Mouse (Mus musculus): ENCODE results near the gene Gpbar1. TPM values are rescaled to one million over a fixed set of nuclear protein-coding genes. Genes with fewer than 3 reads are reported as not detected.
"Not testable (repeated sequence)": the region's sequence is repeated elsewhere in the genome, so short reads cannot be mapped to it uniquely, and the experiment has no call there.

Gpbar1 gene
- total RNA-seq, 2 experiments from 2014 or later = 0.24 TPM; not detected in 1

GRCm38 (mm10) chr1:74296477-74296876 is 18.1 kb downstream of the Gpbar1 start:
- DNase-seq = no peak

- peak; percentile 79 for DNase-seq
These were observed 18.9 kb downstream of the Gpbar1 start for GRCm38 (mm10) chr1:74297269-74297668.

GRCm38 (mm10) chr1:74298157-74298750 is 19.9 kb downstream of the Gpbar1 start:
- DNase-seq = no peak

DNA sequence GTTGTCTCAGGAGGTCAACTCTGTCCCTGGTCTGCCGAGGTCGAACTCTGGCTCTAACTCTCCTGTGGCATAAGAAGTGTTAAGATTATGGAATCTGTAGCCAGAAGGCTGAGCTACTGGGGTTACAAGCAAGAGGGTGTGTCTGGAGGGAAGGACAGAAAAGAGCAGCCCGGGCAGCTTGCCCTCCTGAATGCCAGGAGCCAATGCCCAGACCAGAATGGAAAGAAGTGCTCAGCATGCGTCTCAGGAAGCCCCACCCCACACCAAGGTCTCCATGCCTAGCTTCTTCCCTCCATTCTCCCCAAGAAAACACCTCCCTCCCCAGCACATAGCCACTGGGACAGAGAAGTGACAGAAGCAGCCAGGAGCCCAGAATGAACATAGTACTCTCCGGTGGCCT is 20.6 kb downstream of the Gpbar1 start:
- peak; percentile 72 for DNase-seq

GRCm38 (mm10) chr1:74300347-74301110 is 22.2 kb downstream of the Gpbar1 start:
- no peak for DNase-seq

DNA sequence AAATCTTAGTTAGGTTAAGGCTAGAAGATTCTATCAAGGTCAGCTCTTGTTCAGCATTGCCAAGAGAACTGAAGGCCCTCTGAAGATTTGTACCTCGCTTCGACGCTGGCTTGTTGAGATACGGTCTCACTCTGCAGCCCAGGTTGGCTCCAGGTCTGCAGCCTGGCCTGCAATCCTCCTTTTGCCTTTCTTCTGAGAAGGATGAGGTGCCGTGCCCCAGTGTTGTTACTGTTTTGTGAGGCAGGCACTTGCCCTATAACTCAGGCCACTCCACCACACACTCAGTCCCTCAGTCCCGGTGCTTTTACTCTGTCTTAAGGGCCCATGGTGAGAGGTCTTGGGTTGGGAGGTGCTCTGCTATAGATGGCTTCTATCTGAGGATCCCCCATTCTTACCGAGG is 23.9 kb downstream of the Gpbar1 start:
- no peak for DNase-seq

GRCm38 (mm10) chr1:74302835-74303234 is 24.5 kb downstream of the Gpbar1 start:
- no peak for DNase-seq

GRCm38 (mm10) chr1:74303509-74304338 is 25.4 kb downstream of the Gpbar1 start:
- DNase-seq = peak; percentile 89

GRCm38 (mm10) chr1:74304339-74304790 is 26.0 kb downstream of the Gpbar1 start:
- no peak for DNase-seq

GRCm38 (mm10) chr1:74304946-74305345 is 26.6 kb downstream of the Gpbar1 start:
- no peak for DNase-seq

DNA sequence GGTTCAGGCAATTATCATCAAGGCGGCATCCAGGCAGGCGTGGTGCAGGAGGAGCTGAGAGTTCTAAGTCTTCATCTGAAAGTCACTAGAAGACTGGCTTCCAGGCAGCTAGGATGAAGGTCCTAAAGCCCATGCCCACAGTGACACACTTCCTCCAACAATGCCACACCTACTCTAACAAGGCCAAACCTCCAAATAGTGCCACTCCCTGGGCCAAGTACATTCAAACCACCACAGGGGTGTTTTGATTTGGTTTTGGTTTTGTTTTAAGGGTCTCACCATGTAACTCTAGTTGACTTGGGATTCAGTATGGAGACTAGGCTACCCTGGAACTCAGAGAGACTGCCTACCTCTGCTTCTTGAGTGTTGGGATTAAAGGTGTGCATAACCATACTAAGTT is 27.2 kb downstream of the Gpbar1 start, which contains the start of gene Tmbim1:
TSS of gene Tmbim1 (minus strand) at position 101 of the 400 bp plus-strand sequence.
- DNase-seq = no peak

DNA sequence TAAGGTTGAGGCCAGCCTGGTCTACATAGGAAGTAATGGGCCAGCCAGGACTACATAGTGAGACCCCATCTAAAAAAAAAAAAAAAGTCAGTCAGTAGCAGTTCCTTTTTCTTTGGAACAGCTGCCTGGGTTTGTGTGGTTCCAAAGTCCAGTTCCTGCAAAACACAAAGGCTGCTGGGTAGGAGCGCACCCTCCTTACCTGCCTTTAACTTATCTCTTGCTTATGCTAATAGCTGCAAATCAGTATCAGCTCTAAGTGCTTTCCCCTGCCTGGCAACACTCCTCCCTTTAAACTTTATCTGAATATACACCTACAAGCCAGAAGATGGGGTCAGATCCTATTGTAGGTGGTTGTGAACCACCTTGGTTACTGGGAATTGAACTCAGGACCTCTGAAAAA is 28.8 kb downstream of the Gpbar1 start:
- DNase-seq = no peak

- no peak for DNase-seq
These were observed 29.9 kb downstream of the Gpbar1 start for GRCm38 (mm10) chr1:74308001-74308964.

- DNase-seq = no peak
These were observed 31.4 kb downstream of the Gpbar1 start for GRCm38 (mm10) chr1:74309767-74310166.

DNA sequence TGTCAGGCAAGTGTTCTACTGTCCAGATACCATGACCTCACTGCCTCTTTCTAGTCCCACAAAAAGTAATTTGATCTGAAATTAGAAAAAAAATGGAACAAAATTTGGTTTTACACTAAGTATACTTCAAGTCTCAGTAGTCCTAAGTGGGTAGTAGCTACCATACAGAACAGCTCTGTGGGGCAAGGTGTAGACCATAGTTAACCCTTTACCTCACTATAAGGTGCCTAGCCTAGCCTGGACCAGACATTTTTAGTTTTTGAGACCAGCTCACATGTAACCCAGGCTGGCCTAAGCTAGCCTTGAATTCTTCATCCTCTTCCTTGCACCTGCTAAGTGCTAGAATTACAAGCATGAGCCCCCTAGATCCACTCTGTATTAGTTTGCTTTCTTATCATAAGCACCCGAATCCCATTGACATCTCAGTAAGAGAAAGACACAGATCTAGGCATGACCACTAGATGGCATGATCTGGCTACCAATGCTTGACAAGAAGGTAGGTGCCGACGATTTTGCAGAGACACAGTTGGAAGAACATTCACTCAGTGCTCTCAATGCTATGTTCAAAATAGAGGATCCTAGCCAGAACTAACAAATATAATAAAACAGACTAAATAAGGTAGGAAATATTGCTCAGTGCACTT is 34.8 kb downstream of the Gpbar1 start:
- peak; percentile 74 for DNase-seq

DNA sequence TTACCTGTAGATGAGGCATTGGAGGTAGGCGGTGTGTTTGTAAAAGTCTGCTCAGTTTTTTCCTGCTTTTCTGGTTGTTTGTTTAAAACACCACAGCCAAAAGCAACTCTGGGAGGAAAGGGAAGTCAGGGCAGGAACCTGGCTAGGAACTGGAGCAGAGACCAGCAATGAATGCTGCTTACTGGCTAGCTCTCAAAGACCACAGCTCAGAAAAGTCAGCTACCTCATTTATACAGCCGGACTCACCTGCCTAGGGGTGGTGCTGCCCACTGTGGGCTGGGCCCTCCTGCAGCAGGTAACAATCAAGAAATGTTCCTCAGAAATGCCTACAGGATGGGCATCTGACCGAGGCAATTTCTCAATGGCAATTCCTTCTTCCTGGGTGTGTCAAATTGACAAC is 36.4 kb downstream of the Gpbar1 start:
- no peak for DNase-seq

- DNase-seq = no peak
These were observed 37.9 kb downstream of the Gpbar1 start for GRCm38 (mm10) chr1:74316114-74316827.

- DNase-seq = no peak
These were observed 40.4 kb downstream of the Gpbar1 start for GRCm38 (mm10) chr1:74318711-74319110.

DNA sequence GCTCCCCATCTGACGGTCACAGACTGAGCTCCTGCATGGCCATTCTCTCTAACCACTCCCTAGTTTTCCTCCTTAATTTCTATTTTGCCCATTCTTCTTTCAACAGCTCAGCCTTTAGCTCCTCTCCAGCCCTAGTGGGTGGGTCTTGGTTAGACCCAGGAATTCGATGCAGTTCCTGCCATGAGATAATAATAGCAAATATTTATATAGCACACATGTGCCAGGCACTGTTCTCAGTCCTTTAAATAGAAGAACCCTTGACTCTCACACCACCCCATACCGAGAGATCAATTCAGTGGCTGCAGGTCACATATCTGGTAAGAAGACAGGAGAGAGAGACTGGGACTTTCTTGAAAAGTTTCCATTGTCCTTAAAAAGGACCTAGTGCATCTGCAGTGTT is 43.0 kb downstream of the Gpbar1 start:
- DNase-seq = no peak

DNA sequence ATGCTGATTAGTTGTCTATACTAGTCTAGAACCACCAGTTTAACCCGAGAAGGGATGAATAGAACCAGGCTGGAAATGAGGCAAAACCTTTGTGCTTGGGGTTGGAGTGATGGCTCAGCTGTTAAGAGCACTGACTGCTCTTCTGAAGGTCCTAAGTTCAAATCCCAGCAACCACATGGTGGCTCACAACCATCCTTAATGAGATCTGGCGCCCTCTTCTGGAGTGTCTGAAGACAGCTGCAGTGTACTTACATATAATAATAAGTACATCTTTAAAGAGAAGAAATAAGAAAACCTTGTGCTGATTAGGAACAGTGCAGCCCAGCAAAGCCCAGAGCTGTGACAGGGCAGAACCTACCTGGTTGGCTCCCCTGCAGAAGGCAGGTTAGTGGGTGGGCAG is 48.6 kb downstream of the Gpbar1 start:
- DNase-seq = not testable (repeated sequence)
